Mouse (Mus musculus): Measurements from ENCODE around the gene Ppil3. TPM values are rescaled to one million over a fixed set of nuclear protein-coding genes. Genes with fewer than 3 reads are reported as not detected.

The Ppil3 gene
- 10 to 100 TPM; 13.6 to 13.9 TPM for total RNA-seq (2021)
- long read RNA-seq, experiment 1, partial matches to known transcripts = 1 of 5 reads
- long read RNA-seq, experiment 1, other reads (novel, unspliced or antisense) = 1 of 5 reads
- long read RNA-seq, experiment 2, partial matches to known transcripts = 1 of 10 reads
- long read RNA-seq, experiment 2, other reads (novel, unspliced or antisense) = 6 of 10 reads

DNA sequence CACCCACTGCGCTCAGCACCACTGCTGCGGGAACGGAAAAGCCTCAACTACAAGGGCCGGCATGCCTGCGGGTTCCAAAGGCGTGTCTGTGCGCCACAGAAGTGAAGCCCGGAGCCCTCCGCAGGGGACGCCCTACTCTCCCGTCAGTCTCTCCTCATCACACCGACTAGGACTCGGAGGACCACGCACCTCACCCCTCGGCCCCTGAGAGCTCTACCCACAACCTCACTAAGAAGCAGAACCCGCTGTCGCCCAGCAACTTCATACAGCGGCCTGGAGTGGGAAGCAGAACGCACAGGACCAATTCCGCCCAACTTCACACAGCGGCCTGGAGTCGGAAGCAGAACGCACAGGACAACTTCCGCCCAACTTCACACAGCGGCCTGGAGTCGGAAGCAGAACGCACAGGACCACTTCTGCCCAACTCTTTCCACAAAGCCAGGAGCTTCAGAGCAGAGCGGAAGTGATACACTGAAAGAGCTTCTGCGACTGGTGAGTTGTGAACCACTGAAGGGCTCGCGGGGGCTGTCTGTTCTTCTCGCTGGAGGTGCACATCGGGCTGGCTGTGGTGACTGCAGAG, at the start of gene Ppil3, which contains the start of gene Nif3l1:
Ppil3 (minus strand) TSS at position 344 of the 580 bp plus-strand sequence.
Nif3l1 (plus strand) TSS at position 9 of the 580 bp plus-strand sequence.
- intact Hi-C loops (cut with DNase I) = loop anchor here (2.0 kb wide), 1 partner anchor 20 kb away; the partner anchor contains the start of gene Clk1
- peak; percentile 87 for DNase-seq
- TF ChIP-seq CTCF (IDR thresholded peaks at IDR 0.05) = peak; percentile 40; the same call in 1 of the 2 replicates
- H3K4me3 ChIP-seq = peak within 1 kb of the TSS; percentile 85
- H3K27ac ChIP-seq = peak within 1 kb of the TSS; percentile 96

DNA sequence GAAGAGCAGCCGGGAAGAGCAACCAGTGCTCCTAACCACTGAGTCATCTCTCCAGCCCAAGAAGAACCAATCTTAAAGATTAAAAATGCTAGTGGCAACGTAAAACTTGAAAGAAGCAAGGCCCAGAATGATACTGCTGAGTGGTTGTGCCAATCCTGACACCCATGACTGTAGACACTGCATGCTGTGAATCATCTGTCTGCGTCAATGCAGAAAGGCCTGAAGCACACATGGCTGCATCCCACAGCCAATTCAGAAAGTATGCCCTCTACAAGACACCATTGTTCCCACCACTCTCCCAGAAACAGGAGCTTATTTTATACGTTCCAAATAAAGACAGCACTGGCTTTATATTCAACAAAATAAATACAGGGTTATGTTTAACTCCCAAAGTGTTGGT, 37.4 kb upstream of the Ppil3 start:
- no peak for DNase-seq
- no peak overlapping the region for H3K4me3 ChIP-seq
- intact Hi-C loops (cut with DNase I) = no loop called here
- no peak for TF ChIP-seq CTCF (IDR thresholded peaks at IDR 0.05)
- no peak overlapping the region for H3K27ac ChIP-seq

GRCm38 (mm10) chr1:58475662-58476061, 30.4 kb upstream of the Ppil3 start:
- DNase-seq = no peak
- Histone ChIP-seq H3K4me3 (no peak overlapping the region), H3K27ac (no peak overlapping the region)
- intact Hi-C loops (cut with DNase I) = no loop called here
- TF ChIP-seq CTCF (IDR thresholded peaks at IDR 0.05) = no peak

GRCm38 (mm10) chr1:58465561-58465960, 20.3 kb upstream of the Ppil3 start:
- no peak for TF ChIP-seq CTCF (IDR thresholded peaks at IDR 0.05)
- no peak overlapping the region for H3K4me3 ChIP-seq
- no peak for DNase-seq
- intact Hi-C loops (cut with DNase I) = no loop called here
- H3K27ac ChIP-seq = no peak overlapping the region

GRCm38 (mm10) chr1:58465042-58465441, 19.8 kb upstream of the Ppil3 start:
- H3K4me3 ChIP-seq = no peak overlapping the region
- H3K27ac ChIP-seq = no peak overlapping the region
- DNase-seq = no peak
- no peak for TF ChIP-seq CTCF (IDR thresholded peaks at IDR 0.05)
- intact Hi-C loops (cut with DNase I) = no loop called here

GRCm38 (mm10) chr1:58463935-58464334, 18.6 kb upstream of the Ppil3 start:
- no peak for TF ChIP-seq CTCF (IDR thresholded peaks at IDR 0.05)
- H3K4me3 ChIP-seq = no peak overlapping the region
- intact Hi-C loops (cut with DNase I) = no loop called here
- no peak overlapping the region for H3K27ac ChIP-seq
- DNase-seq = no peak

- Histone ChIP-seq H3K27ac (no peak overlapping the region), H3K4me3 (no peak overlapping the region)
- no peak for DNase-seq
- no peak for TF ChIP-seq CTCF (IDR thresholded peaks at IDR 0.05)
- intact Hi-C loops (cut with DNase I) = no loop called here
Measured at GRCm38 (mm10) chr1:58460566-58460965, 15.3 kb upstream of the Ppil3 start.

GRCm38 (mm10) chr1:58458867-58459266, 13.6 kb upstream of the Ppil3 start:
- Histone ChIP-seq H3K4me3 (no peak overlapping the region), H3K27ac (no peak overlapping the region)
- DNase-seq = no peak
- TF ChIP-seq CTCF (IDR thresholded peaks at IDR 0.05) = no peak
- intact Hi-C loops (cut with DNase I) = no loop called here

DNA sequence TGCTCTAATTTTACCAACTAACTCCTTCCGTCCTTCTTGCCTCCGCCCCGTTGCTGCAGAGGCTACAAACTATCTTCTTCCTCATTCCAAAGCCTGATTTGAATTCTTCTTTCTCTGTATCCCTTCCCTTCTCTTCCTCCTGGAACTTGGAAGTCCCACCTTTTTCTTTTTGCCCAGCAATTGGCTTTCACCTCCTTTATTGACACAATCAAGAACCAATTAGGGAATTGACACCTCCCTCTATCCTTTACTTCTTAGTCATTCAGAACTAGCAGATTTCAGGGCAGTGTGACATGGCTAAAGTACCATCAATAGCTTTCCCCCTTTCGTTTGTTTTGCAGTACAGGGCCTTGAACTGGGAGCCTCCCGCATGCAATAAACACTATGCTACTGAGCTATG, 12.9 kb upstream of the Ppil3 start:
- peak overlapping the region; percentile 68; the same call in 1 of the 2 replicates for H3K27ac ChIP-seq

GRCm38 (mm10) chr1:58454316-58454715, 9.0 kb upstream of the Ppil3 start:
- Histone ChIP-seq H3K27ac (no peak overlapping the region), H3K4me3 (no peak overlapping the region)
- intact Hi-C loops (cut with DNase I) = no loop called here
- no peak for DNase-seq
- TF ChIP-seq CTCF (IDR thresholded peaks at IDR 0.05) = no peak

More for the DNA sequence above, 12.9 kb upstream of the Ppil3 start:
- TF ChIP-seq CTCF (IDR thresholded peaks at IDR 0.05) = no peak
- H3K4me3 ChIP-seq = peak overlapping the region; percentile 28
- DNase-seq = no peak
- intact Hi-C loops (cut with DNase I) = no loop called here

GRCm38 (mm10) chr1:58448396-58448795, 3.1 kb upstream of the Ppil3 start:
- no peak for DNase-seq
- intact Hi-C loops (cut with DNase I) = no loop called here
- no peak overlapping the region for H3K4me3 ChIP-seq
- no peak overlapping the region for H3K27ac ChIP-seq
- no peak for TF ChIP-seq CTCF (IDR thresholded peaks at IDR 0.05)

- no peak overlapping the region for H3K4me3 ChIP-seq
- DNase-seq = no peak
- intact Hi-C loops (cut with DNase I) = no loop called here
- TF ChIP-seq CTCF (IDR thresholded peaks at IDR 0.05) = no peak
- no peak overlapping the region for H3K27ac ChIP-seq
Measured at GRCm38 (mm10) chr1:58447766-58448165, 2.5 kb upstream of the Ppil3 start.

DNA sequence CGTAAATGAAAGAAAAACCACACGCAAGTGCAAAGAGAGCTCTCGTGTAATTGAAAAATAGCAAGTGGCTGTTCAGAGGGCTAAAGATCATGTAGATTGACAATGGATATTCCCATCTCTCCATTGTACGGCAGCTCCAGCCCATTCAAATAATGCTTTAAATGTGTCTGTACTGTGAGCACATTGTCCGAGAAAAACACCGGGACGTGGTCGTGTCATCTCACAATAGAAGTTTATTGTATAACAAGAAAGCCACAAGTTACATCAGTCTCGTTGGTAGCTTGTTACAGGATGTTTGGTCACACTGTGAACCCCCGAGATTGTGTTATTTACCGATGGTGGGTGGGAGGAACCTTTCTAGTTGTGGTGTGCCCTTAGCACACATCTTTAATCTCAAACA, 575 bp upstream of the Ppil3 start:
- Histone ChIP-seq H3K27ac (peak overlapping the region; percentile 96), H3K4me3 (peak overlapping the region; percentile 85)
- no peak for DNase-seq
- no peak for TF ChIP-seq CTCF (IDR thresholded peaks at IDR 0.05)
- intact Hi-C loops (cut with DNase I) = loop anchor here (2.0 kb wide), 1 partner anchor 21 kb away; the partner anchor contains the start of gene Clk1

DNA sequence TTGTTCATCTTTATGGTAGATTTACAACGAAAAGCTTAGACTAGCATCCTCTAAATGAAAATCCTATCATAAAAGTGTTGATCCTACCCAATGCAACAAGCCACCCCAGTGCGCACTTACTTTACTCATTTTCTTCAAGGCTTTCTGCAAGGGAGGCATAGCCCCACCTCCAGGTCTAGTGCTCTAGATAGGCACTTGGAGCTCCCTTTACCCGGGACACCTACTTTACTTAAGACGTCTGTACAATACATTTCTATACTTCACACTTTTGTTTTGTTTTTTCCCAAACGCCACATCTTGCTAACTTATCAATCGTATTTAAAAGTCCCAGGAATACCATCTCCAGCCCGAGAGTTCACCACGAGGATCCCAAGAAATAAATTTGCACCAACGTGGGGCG, 595 bp downstream of the Ppil3 start:
- DNase-seq = no peak
- intact Hi-C loops (cut with DNase I) = loop anchor here (2.0 kb wide), 1 partner anchor 20 kb away; the partner anchor contains the start of gene Clk1
- Histone ChIP-seq H3K27ac (peak overlapping the region; percentile 96), H3K4me3 (peak overlapping the region; percentile 85)
- no peak for TF ChIP-seq CTCF (IDR thresholded peaks at IDR 0.05)

Measured in gastrocnemius, adult 2 months (tissue).